Mouse (Mus musculus): Measurements from ENCODE around the gene Maml1.

The Maml1 gene

GRCm38 (mm10) chr11:50258310-50258709, 33.8 kb downstream of the Maml1 start:
- Histone ChIP-seq H3K36me3 (ENCODE audit: insufficient read depth, low read length) (peaks cover 81% of the 10 kb centered on the region), H3K4me3 (replicated peaks; ENCODE audit: low read length) (no peak overlapping the region), H3K27me3 (ENCODE audit: insufficient read depth, low read length) (no peaks in the 10 kb centered on the region), H3K9me3 (ENCODE audit: low read length) (no peaks in the 10 kb centered on the region), H3K4me1 (replicated peaks; ENCODE audit: low read depth, low read length) (peaks cover 64% of the 10 kb centered on the region)
- TF ChIP-seq NANOG (IDR thresholded peaks at IDR 0.05; ENCODE audit: borderline replicate concordance, low read length) = no peak
- no peak for TF ChIP-seq CTCF (conservative IDR thresholded peaks at IDR 0.05; ENCODE audit: low read length)
- no peak for TF ChIP-seq POU5F1 (IDR thresholded peaks at IDR 0.05; ENCODE audit: borderline replicate concordance, low read length)

GRCm38 (mm10) chr11:50256615-50257014, 35.5 kb downstream of the Maml1 start:
- TF ChIP-seq POU5F1 (IDR thresholded peaks at IDR 0.05; ENCODE audit: borderline replicate concordance, low read length) (no peak), NANOG (IDR thresholded peaks at IDR 0.05; ENCODE audit: borderline replicate concordance, low read length) (no peak), CTCF (conservative IDR thresholded peaks at IDR 0.05; ENCODE audit: low read length) (no peak)

GRCm38 (mm10) chr11:50254010-50254580, 38.0 kb downstream of the Maml1 start:
- H3K9me3 ChIP-seq (ENCODE audit: low read length) = no peaks in the 10 kb centered on the region
- H3K27me3 ChIP-seq (ENCODE audit: insufficient read depth, low read length) = no peaks in the 10 kb centered on the region
- peaks cover 40% of the 10 kb centered on the region for H3K36me3 ChIP-seq (ENCODE audit: insufficient read depth, low read length)
- peak overlapping the region; percentile 57 for H3K4me3 ChIP-seq (replicated peaks; ENCODE audit: low read length)
- peaks cover 75% of the 10 kb centered on the region for H3K4me1 ChIP-seq (replicated peaks; ENCODE audit: low read depth, low read length)
- TF ChIP-seq CTCF (conservative IDR thresholded peaks at IDR 0.05; ENCODE audit: low read length) (no peak), POU5F1 (IDR thresholded peaks at IDR 0.05; ENCODE audit: borderline replicate concordance, low read length) (no peak), NANOG (IDR thresholded peaks at IDR 0.05; ENCODE audit: borderline replicate concordance, low read length) (no peak)

More at GRCm38 (mm10) chr11:50256615-50257014, 35.5 kb downstream of the Maml1 start:
- H3K4me3 ChIP-seq (replicated peaks; ENCODE audit: low read length) = no peak overlapping the region
- peaks cover 65% of the 10 kb centered on the region for H3K36me3 ChIP-seq (ENCODE audit: insufficient read depth, low read length)
- no peaks in the 10 kb centered on the region for H3K27me3 ChIP-seq (ENCODE audit: insufficient read depth, low read length)
- H3K9me3 ChIP-seq (ENCODE audit: low read length) = no peaks in the 10 kb centered on the region
- H3K4me1 ChIP-seq (replicated peaks; ENCODE audit: low read depth, low read length) = peaks cover 77% of the 10 kb centered on the region

GRCm38 (mm10) chr11:50253393-50253792, 38.7 kb downstream of the Maml1 start:
- no peaks in the 10 kb centered on the region for H3K9me3 ChIP-seq (ENCODE audit: low read length)
- TF ChIP-seq POU5F1 (IDR thresholded peaks at IDR 0.05; ENCODE audit: borderline replicate concordance, low read length) (no peak), CTCF (conservative IDR thresholded peaks at IDR 0.05; ENCODE audit: low read length) (no peak), NANOG (IDR thresholded peaks at IDR 0.05; ENCODE audit: borderline replicate concordance, low read length) (no peak)
- H3K4me1 ChIP-seq (replicated peaks; ENCODE audit: low read depth, low read length) = peaks cover 78% of the 10 kb centered on the region
- peak overlapping the region; percentile 57 for H3K4me3 ChIP-seq (replicated peaks; ENCODE audit: low read length)
- peaks cover 33% of the 10 kb centered on the region for H3K36me3 ChIP-seq (ENCODE audit: insufficient read depth, low read length)
- no peaks in the 10 kb centered on the region for H3K27me3 ChIP-seq (ENCODE audit: insufficient read depth, low read length)

GRCm38 (mm10) chr11:50252684-50253265, 39.3 kb downstream of the Maml1 start:
- no peaks in the 10 kb centered on the region for H3K27me3 ChIP-seq (ENCODE audit: insufficient read depth, low read length)
- H3K9me3 ChIP-seq (ENCODE audit: low read length) = no peaks in the 10 kb centered on the region
- H3K4me1 ChIP-seq (replicated peaks; ENCODE audit: low read depth, low read length) = peaks cover 80% of the 10 kb centered on the region
- peaks cover 27% of the 10 kb centered on the region for H3K36me3 ChIP-seq (ENCODE audit: insufficient read depth, low read length)
- TF ChIP-seq POU5F1 (IDR thresholded peaks at IDR 0.05; ENCODE audit: borderline replicate concordance, low read length) (no peak), NANOG (IDR thresholded peaks at IDR 0.05; ENCODE audit: borderline replicate concordance, low read length) (no peak), CTCF (conservative IDR thresholded peaks at IDR 0.05; ENCODE audit: low read length) (no peak)
- peak overlapping the region; percentile 57 for H3K4me3 ChIP-seq (replicated peaks; ENCODE audit: low read length)

GRCm38 (mm10) chr11:50252166-50252565, 39.9 kb downstream of the Maml1 start:
- Histone ChIP-seq H3K36me3 (ENCODE audit: insufficient read depth, low read length) (peaks cover 21% of the 10 kb centered on the region), H3K4me1 (replicated peaks; ENCODE audit: low read depth, low read length) (peaks cover 85% of the 10 kb centered on the region), H3K9me3 (ENCODE audit: low read length) (no peaks in the 10 kb centered on the region), H3K4me3 (replicated peaks; ENCODE audit: low read length) (peak overlapping the region; percentile 57; the same call in 1 of the 2 replicates), H3K27me3 (ENCODE audit: insufficient read depth, low read length) (no peaks in the 10 kb centered on the region)
- no peak for TF ChIP-seq POU5F1 (IDR thresholded peaks at IDR 0.05; ENCODE audit: borderline replicate concordance, low read length)
- TF ChIP-seq CTCF (conservative IDR thresholded peaks at IDR 0.05; ENCODE audit: low read length) = no peak
- no peak for TF ChIP-seq NANOG (IDR thresholded peaks at IDR 0.05; ENCODE audit: borderline replicate concordance, low read length)

- no peak for TF ChIP-seq NANOG (IDR thresholded peaks at IDR 0.05; ENCODE audit: borderline replicate concordance, low read length)
- Histone ChIP-seq H3K4me1 (replicated peaks; ENCODE audit: low read depth, low read length) (peaks cover 72% of the 10 kb centered on the region), H3K4me3 (replicated peaks; ENCODE audit: low read length) (peak overlapping the region; percentile 8; the same call in 1 of the 2 replicates), H3K9me3 (ENCODE audit: low read length) (no peaks in the 10 kb centered on the region), H3K36me3 (ENCODE audit: insufficient read depth, low read length) (no peaks in the 10 kb centered on the region), H3K27me3 (ENCODE audit: insufficient read depth, low read length) (no peaks in the 10 kb centered on the region)
Observed at GRCm38 (mm10) chr11:50248473-50249171, 43.5 kb downstream of the Maml1 start.

- Histone ChIP-seq H3K36me3 (ENCODE audit: insufficient read depth, low read length) (0 out of 2 replicates have a peak, but pooled peaks cover 4% of the 10 kb centered on the region), H3K9me3 (ENCODE audit: low read length) (no peaks in the 10 kb centered on the region), H3K27me3 (ENCODE audit: insufficient read depth, low read length) (peaks cover 4% of the 10 kb centered on the region), H3K4me3 (replicated peaks; ENCODE audit: low read length) (no peak overlapping the region), H3K4me1 (replicated peaks; ENCODE audit: low read depth, low read length) (peaks cover 41% of the 10 kb centered on the region)
- no peak for TF ChIP-seq NANOG (IDR thresholded peaks at IDR 0.05; ENCODE audit: borderline replicate concordance, low read length)
Observed at GRCm38 (mm10) chr11:50245269-50245668, 46.8 kb downstream of the Maml1 start.

All from E14TG2a.4 (cell line).